Mouse (Mus musculus) midbrain, embryonic 10.5 days (tissue): ENCODE results near the gene Bak1. TPM values are rescaled to one million over a fixed set of nuclear protein-coding genes. Genes with fewer than 3 reads are reported as not detected.
"Not testable (repeated sequence)": the region's sequence is repeated elsewhere in the genome, so short reads cannot be mapped to it uniquely, and the experiment has no call there.

Experiments
- DNase-seq: peaks from one replicate; pipeline ENCODE4 v3.0.0-alpha.2; 2017; ENCODE audit warnings: low spot score
- H3K27ac ChIP-seq: fragments of 300-500 bp; sonication (generic); replicated peaks from 2 replicates; pipeline ENCODE4 v1.5.1; 2016; ENCODE audit warnings: mild to moderate bottlenecking
- H3K27me3 ChIP-seq: fragments of 300-500 bp; sonication (generic); 2 replicates; pipeline ENCODE4 v1.6.1; 2016; ENCODE audit warnings: low read depth, mild to moderate bottlenecking; ENCODE audit not compliant: poor library complexity, severe bottlenecking
- H3K36me3 ChIP-seq: fragments of 300-500 bp; sonication (generic); 2 replicates; pipeline ENCODE4 v1.6.1; 2016; ENCODE audit warnings: mild to moderate bottlenecking, moderate library complexity
- H3K4me1 ChIP-seq: fragments of 300-500 bp; sonication (generic); 2 replicates; pipeline ENCODE4 v1.6.1; 2016
- H3K4me3 ChIP-seq: fragments of 300-500 bp; sonication (generic); 2 replicates; pipeline ENCODE4 v1.5.1; 2016; ENCODE audit warnings: mild to moderate bottlenecking, moderate library complexity
- H3K9me3 ChIP-seq: fragments of 300-500 bp; sonication (generic); replicated peaks from 2 replicates; pipeline ENCODE4 v1.6.1; 2016; ENCODE audit warnings: mild to moderate bottlenecking
- WGBS: fragments of 180-500 bp; shearing (Covaris S2); methylation state at CpG from one replicate; pipeline ENCODE4 v1.1.7; 2016; 5-methylcytosine and 5-hydroxymethylcytosine counted together
- polyA plus RNA-seq: library from polyadenylated mRNA; unstranded; fragments of >200 nt; fragmentation: Nextera tagmentation; extraction: Ambion mirVana; gene quantifications from 2 replicates; pipeline ENCODE4 v1.2.1, GENCODE M21; 2016

The Bak1 gene
- polyA plus RNA-seq, 1 experiment from 2014 or later, result 3.4 TPM

- Histone ChIP-seq H3K9me3 (no peaks in the 10 kb centered on the region), H3K27me3 (no peaks in the 10 kb centered on the region), H3K36me3 (peaks cover 6% of the 10 kb centered on the region), H3K4me3 (no peak overlapping the region), H3K4me1 (no peaks in the 10 kb centered on the region), H3K27ac (no peak overlapping the region)
- 92% methylated on average over 10 of the region's 10 CpGs for WGBS
- no peak for DNase-seq
Measured at GRCm38 (mm10) chr17:26985503-26986179, 43.2 kb downstream of the Bak1 start.

- H3K4me3 ChIP-seq, result no peak overlapping the region
- WGBS, result 97% methylated on average over 4 of the region's 4 CpGs
Measured at GRCm38 (mm10) chr17:26983382-26983781, 45.4 kb downstream of the Bak1 start.

GRCm38 (mm10) chr17:26981050-26981449 lies 47.8 kb downstream of the Bak1 start:
- no peak for DNase-seq
- Histone ChIP-seq H3K9me3 (no peaks in the 10 kb centered on the region), H3K4me1 (peaks cover 3% of the 10 kb centered on the region), H3K27ac (no peak overlapping the region), H3K4me3 (no peak overlapping the region), H3K27me3 (no peaks in the 10 kb centered on the region), H3K36me3 (peaks cover 51% of the 10 kb centered on the region)
- WGBS, result 85% methylated on average over 2 of the region's 2 CpGs

More at GRCm38 (mm10) chr17:26983382-26983781, 45.4 kb downstream of the Bak1 start:
- H3K27ac ChIP-seq, result no peak overlapping the region
- H3K4me1 ChIP-seq, result no peaks in the 10 kb centered on the region
- peaks cover 28% of the 10 kb centered on the region for H3K36me3 ChIP-seq
- no peaks in the 10 kb centered on the region for H3K27me3 ChIP-seq
- no peak for DNase-seq
- H3K9me3 ChIP-seq, result no peaks in the 10 kb centered on the region

GRCm38 (mm10) chr17:26979426-26979825 lies 49.4 kb downstream of the Bak1 start:
- DNase-seq, result no peak
- H3K27me3 ChIP-seq, result no peaks in the 10 kb centered on the region
- 89% methylated on average over 2 of the region's 2 CpGs for WGBS
- no peaks in the 10 kb centered on the region for H3K9me3 ChIP-seq
- H3K4me1 ChIP-seq, result peaks cover 18% of the 10 kb centered on the region
- no peak overlapping the region for H3K27ac ChIP-seq
- no peak overlapping the region for H3K4me3 ChIP-seq
- H3K36me3 ChIP-seq, result peaks cover 67% of the 10 kb centered on the region

GRCm38 (mm10) chr17:26977354-26977753 lies 51.5 kb downstream of the Bak1 start:
- H3K27ac ChIP-seq, H3K4me3 ChIP-seq, H3K27me3 ChIP-seq, H3K9me3 ChIP-seq, DNase-seq: not testable (repeated sequence)
- WGBS, result 92% methylated on average over 6 of the region's 6 CpGs
- Histone ChIP-seq H3K4me1 (peaks cover 31% of the 10 kb centered on the region), H3K36me3 (peaks cover 70% of the 10 kb centered on the region)

- H3K4me3 ChIP-seq, result no peak overlapping the region
- H3K9me3 ChIP-seq, result no peaks in the 10 kb centered on the region
- DNase-seq, result no peak
- no peaks in the 10 kb centered on the region for H3K27me3 ChIP-seq
- H3K36me3 ChIP-seq, result peaks cover 74% of the 10 kb centered on the region
- H3K4me1 ChIP-seq, result peaks cover 50% of the 10 kb centered on the region
- no peak overlapping the region for H3K27ac ChIP-seq
Measured at GRCm38 (mm10) chr17:26975415-26975814, 53.4 kb downstream of the Bak1 start.

- Histone ChIP-seq H3K27me3 (no peaks in the 10 kb centered on the region), H3K9me3 (no peaks in the 10 kb centered on the region), H3K36me3 (peaks cover 73% of the 10 kb centered on the region), H3K27ac (no peak overlapping the region), H3K4me3 (peak overlapping the region; percentile 89), H3K4me1 (peaks cover 50% of the 10 kb centered on the region)
- no peak for DNase-seq
- 93% methylated on average over 15 of the region's 15 CpGs for WGBS
Measured at GRCm38 (mm10) chr17:26974547-26974946, 54.3 kb downstream of the Bak1 start.

DNA sequence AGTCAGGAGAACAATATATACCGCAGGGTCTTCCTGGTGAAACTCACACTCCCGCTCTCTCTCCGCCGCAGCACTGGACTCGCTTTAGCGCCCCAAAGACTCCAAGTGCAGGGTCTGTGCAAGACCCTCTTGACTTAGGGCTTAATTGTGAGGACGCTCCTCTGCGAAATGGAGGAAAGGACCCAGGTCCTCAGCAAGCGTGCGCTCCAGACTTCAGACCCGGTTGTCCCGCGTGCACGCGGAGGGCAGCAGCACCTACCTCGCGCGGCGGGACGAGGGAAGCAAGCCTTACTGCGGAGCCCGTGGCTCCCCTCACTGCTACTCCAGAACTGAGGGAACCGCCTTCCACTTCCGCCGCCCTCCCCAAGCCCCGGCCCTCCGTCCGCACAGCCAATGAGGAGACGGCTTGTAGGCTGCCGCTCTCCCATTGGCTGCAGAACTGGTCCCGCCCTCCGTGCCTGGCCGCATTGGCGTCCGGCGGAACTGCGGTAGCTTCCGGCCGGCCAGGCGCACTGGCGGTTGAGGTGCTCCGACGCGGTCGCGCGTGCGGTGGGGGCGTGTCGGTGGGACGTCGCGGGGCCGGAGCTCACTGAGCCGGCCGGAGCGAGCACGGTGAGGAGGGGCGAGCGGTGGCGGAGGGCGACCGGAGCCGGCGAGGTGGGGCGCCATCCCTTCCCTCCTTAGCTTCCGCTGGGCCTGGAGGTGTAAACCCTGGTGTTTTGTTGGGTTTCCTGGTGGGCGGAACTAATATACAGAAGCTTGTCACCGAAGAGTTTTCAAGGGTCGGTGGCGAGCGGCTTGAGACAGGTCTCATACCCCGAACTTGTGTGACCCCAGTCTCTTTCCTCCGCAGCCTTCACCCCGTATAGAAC lies 55.9 kb downstream of the Bak1 start, which contains the start of gene Zbtb9:
Gene Zbtb9 (plus strand): TSS at position 465 of the 872 bp plus-strand sequence.
- H3K27ac ChIP-seq, result peak within 1 kb of the TSS; percentile 88

DNA sequence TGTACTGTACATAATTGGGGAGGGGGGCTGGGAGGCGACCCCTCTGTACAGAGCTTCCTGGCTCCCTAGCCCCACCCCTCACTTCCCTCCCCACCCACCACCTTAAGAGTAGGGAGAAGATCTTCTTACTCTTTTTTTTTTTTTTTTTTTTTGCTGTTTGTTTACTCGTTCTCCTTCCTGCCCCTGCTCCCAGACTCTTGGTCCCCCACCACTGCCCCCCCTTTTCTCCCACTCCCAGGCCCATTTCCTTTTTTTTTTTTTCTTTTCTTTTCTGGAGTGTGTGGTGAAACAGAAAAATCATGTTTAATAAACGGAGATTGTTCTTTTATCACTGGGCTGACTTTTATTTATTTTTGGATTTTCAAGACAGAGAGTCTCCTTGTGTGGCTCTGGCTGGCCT lies 56.7 kb downstream of the Bak1 start:
- H3K27me3 ChIP-seq, result no peaks in the 10 kb centered on the region
- peaks cover 50% of the 10 kb centered on the region for H3K4me1 ChIP-seq
- H3K4me3 ChIP-seq, result peak overlapping the region; percentile 89
- 1% methylated on average over 3 of the region's 3 CpGs for WGBS
- peak overlapping the region; percentile 88 for H3K27ac ChIP-seq
- DNase-seq, result no peak
- no peaks in the 10 kb centered on the region for H3K9me3 ChIP-seq
- H3K36me3 ChIP-seq, result peaks cover 71% of the 10 kb centered on the region

More for the DNA sequence above, 55.9 kb downstream of the Bak1 start, which contains the start of gene Zbtb9:
- peak within 1 kb of the TSS; percentile 89 for H3K4me3 ChIP-seq
- H3K27me3 ChIP-seq, result no peaks in the 10 kb centered on the region
- H3K9me3 ChIP-seq, result no peaks in the 10 kb centered on the region
- H3K36me3 ChIP-seq, result peaks cover 71% of the 10 kb centered on the region
- peak; percentile 96 for DNase-seq
- under 1% methylated on average over 75 of the region's 75 CpGs for WGBS
- peaks cover 50% of the 10 kb centered on the region for H3K4me1 ChIP-seq

DNA sequence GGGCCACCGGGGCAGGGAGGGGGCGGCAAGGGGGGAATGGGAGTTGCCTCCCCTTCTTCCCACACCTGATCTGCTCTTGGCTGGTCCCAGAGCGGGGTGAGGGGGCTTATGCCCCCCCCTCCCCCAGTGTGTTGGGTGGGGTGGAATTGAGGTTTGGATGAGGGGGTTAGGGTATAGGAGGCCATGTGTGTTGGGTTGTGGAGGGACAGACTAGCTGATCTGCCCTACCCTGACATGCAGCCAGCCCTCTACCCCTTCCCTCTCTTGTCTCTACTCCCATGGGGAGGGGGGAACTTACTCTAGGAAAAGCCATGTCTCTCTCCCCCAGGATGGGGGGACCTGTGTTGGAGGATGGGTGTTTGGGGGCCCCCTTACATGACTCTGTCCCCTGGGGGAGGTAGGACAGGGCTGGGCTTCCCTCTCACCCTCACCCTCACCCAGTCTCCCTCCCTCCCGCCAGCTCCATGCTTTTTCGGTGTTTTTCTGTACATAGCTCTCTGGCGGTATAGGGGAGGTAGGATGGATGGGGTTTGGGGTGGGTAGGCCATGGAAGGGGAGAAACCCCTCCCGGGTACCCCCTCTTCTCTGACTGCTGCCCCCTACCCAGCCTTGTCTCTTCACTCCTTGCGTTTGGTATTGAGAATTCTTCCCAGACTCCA lies 57.4 kb downstream of the Bak1 start:
- Histone ChIP-seq H3K4me1 (peaks cover 50% of the 10 kb centered on the region), H3K27ac (0 out of 2 replicates have a peak overlapping the region, but pooled peaks have one; percentile 3), H3K27me3 (no peaks in the 10 kb centered on the region), H3K4me3 (peak overlapping the region; percentile 89), H3K9me3 (no peaks in the 10 kb centered on the region), H3K36me3 (peaks cover 71% of the 10 kb centered on the region)
- WGBS, result 71% methylated on average over 8 of the region's 8 CpGs
- DNase-seq, result no peak

- H3K36me3 ChIP-seq, result peaks cover 71% of the 10 kb centered on the region
- H3K4me1 ChIP-seq, result peaks cover 40% of the 10 kb centered on the region
- no peak overlapping the region for H3K4me3 ChIP-seq
- no peaks in the 10 kb centered on the region for H3K9me3 ChIP-seq
- 75% methylated on average over 12 of the region's 12 CpGs for WGBS
- no peak for DNase-seq
- no peaks in the 10 kb centered on the region for H3K27me3 ChIP-seq
- no peak overlapping the region for H3K27ac ChIP-seq
Measured at GRCm38 (mm10) chr17:26970221-26970620, 58.6 kb downstream of the Bak1 start.
